Mouse (Mus musculus): ENCODE results near the gene Gm20388. TPM values are rescaled to one million over a fixed set of nuclear protein-coding genes. Genes with fewer than 3 reads are reported as not detected.

The Gm20388 gene
- total RNA-seq, 1 experiment from 2014 or later, result 1.8 TPM

DNA sequence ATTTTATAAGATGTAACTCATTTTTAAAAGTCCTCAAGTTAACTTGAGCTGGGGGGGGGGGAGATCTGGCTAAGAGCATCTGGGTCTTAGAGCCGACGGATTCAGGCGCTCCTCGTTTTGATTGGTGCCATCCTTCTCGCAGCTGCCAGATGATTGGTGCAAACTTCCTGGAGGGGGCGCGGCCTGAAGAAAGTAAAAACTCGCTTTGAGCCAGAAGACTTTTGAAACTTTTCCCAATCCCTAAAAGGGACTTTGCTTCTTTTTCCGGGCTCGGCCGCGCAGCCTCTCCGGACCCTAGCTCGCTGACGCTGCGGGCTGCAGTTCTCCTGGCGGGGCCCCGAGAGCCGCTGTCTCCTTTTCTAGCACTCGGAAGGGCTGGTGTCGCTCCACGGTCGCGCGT is 1205.3 kb downstream of the Gm20388 start, which contains the start of gene Foxc2:
Gene Foxc2 (plus strand): TSS at position 224 of the 400 bp plus-strand sequence.

DNA sequence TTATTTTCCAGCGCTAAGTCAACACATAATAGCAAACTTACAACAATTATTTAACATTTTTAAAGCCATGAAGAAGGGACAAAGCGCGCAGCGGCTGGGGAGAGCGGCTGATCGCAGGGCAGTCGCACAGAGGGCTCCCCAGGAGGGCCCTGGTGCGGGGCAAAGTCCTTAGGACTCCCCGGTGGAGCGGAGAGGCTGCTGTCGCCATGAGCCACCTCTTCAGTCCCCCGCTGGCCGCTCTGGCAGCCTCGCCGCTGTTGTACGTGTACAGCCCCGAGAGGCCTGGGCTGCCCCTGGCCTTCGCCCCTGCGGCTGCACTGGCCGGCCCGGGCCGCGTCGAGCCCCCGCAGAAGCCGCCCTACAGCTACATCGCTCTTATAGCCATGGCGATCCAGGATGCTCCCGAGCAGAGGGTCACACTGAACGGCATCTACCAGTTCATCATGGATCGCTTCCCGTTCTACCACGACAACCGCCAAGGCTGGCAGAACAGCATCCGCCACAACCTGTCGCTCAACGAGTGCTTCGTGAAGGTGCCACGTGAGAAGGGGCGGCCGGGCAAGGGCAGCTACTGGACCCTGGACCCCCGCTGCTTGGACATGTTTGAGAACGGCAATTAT is 1217.2 kb downstream of the Gm20388 start, which contains the start of gene Foxl1:
Gene Foxl1 (plus strand): TSS at position 185 of the 620 bp plus-strand sequence.

GRCm38 (mm10) chr8:121544276-121544785 is 1633.7 kb downstream of the Gm20388 start, which contains the start of gene 1700018B08Rik:
1700018B08Rik (minus strand) TSS chr8:121544320.

DNA sequence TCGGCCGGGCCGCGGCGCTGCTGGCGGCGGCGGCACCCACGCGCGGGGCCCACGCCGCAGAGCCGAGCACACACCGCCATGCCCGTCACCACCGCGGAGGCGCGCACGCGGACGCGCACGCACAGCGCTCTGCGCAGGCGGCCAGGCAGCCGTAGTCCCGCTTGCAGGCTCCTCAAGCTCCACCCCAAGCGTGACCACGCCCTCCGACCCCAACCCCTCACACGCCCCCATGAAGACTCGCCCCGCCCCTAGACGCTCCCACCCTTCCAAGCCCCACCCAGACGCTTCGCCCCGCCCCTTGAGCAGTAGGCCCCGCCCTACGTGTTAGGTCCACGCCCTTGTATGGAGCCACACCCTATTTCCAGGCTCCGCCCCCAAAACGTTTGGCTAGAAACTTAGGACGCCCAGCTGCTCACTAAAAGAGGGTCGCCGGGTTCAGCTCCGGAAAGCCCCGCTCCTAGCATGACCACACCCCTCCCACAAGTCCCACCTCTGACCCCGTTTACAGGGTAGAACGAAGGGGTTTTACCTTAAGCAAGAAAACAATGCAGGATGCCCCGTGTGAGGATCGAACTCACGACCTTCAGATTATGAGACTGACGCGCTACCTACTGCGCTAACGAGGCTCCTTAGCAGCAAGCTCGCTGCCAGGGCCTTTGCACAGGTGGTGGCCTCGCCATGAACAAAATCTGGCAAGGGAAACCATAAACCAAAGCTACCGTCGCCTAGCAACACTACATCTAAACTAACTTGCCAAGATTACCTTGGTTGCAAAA is 1668.2 kb downstream of the Gm20388 start, which contains the start of gene Fbxo31:
Gene Fbxo31 (minus strand): TSS at position 131 of the 776 bp plus-strand sequence.

DNA sequence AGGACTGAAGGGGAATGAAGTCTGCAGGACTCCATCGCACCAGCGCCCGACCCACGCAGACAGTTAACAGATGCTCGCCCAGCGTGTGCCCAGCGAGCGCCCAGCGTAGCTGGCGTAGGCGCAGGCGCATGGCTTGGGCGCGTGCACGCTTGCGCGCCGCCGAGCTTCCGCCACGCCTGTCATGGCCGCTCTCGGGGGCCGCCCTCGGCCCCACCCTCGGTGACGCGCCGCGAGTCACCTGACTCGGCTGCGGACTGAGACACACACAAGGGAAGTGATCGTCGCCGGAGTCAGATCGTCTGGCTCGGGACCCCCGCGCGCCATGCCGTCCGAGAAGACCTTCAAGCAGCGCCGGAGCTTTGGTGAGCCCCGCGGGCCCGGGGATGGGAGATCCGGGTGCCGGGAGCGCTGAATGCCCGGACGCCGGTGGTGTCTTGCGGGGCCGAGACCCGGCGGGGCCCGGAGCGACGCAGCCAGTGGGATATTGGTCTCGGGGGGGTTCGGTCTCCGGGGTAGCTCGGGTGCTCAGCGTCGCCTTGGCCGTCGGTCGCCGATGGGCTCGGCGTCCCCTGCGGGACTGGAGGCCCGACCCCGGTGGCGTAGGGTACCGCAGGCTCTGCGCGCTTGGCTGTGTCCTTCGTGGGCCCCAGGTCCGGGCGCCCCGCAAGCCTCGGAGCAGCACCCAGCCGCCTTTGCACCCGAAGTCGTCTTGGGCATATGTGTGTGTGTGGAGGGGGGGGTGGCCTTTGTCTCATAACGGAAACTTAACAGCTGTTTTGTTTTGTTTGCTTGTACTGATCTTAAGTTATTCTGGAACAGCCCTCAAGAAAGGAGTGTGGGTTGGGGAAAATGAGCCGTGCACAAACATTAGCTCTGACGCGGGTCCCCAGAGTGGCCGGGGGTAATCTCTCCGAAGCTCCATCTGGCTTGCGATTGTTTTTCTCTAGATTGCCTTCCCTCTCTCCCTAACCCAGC is 1679.8 kb downstream of the Gm20388 start, which contains the start of gene Map1lc3b:
Gene Map1lc3b (plus strand): TSS at position 159 of the 975 bp plus-strand sequence.

GRCm38 (mm10) chr8:121652774-121653323 is 1742.2 kb downstream of the Gm20388 start, which contains the start of gene Zcchc14:
Zcchc14 (minus strand) TSS chr8:121652901.

DNA sequence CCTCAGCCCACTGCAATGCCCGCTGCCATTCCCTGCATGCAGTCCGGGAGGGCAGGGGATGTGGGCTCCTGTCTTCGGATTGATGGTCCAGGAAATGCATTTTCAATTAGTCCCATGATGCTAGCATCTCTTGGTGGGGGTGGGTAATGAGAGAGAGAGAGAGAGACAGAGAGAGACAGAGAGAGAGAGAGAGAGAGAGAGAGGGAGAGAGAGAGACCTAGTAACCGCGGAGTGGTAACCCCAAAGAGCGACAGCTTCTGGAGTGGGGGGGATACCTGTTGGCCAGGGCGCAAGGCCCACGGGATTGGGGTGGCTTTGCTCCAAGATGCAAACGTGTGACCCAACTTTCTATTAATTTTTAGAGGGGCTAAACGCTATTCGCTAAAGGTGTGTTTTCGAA is 1818.7 kb downstream of the Gm20388 start, which contains the start of gene Jph3:
Gene Jph3 (plus strand): TSS at position 301 of the 400 bp plus-strand sequence.

GRCm38 (mm10) chr8:121829048-121829776 is 1918.6 kb downstream of the Gm20388 start, which contains the start of gene Klhdc4:
Klhdc4 (minus strand) TSS chr8:121829569.

GRCm38 (mm10) chr8:121907587-121908248 is 1997.1 kb downstream of the Gm20388 start, which contains the start of gene Slc7a5:
Slc7a5 (minus strand) TSS chr8:121907694.

GRCm38 (mm10) chr8:121944831-121945230 is 2034.2 kb downstream of the Gm20388 start, which contains the start of gene Car5a:
Car5a (minus strand) TSS chr8:121944904.

DNA sequence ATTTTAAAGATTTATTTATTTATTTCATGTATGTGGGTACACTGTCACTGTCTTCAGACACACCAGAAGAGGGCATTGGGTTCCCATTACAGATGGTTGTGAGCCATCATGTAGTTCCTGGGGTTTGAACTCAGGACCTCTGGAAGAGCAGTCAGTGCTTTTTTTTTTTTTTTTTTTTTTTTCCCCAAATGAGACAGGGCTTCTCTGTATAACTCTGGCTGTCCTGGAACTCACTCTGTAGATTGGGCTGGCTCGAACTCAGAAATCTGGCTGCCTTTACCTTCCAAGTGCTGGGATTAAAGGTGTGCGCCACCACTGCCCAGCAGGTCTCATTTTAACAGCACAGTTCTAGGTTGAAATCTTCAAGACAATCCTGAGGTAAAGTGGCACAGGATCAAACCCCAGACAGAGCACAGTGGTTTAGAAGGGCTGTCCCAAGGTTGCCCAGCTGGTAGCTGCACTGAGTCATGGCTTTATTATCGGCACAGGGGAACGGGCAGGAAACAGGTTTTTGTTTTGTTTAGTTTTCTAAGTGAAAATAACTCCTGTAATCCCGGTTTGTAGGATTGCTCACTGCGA is 2038.7 kb downstream of the Gm20388 start, which contains the start of gene Banp:
Gene Banp (plus strand): TSS at position 529 of the 579 bp plus-strand sequence.

DNA sequence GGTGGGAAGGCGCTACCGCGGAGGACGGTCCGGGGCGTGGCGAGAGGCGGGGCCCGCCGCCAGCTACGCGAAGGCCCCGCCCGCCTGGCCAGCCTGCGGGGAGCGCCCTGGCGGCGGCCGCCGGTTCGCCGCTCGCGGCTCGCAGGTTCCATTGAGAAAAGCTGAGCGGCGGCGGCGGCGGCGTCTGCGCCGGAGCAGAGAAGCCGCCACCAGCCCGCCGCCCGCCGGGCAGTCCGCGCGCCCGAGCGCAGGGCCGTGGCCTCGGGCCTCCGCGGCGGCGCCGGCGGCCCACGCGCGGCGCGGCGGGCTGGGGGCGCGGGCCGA is 2371.4 kb downstream of the Gm20388 start, which contains the start of gene Zfpm1:
Gene Zfpm1 (plus strand): TSS at position 107 of the 324 bp plus-strand sequence.

GRCm38 (mm10) chr8:122360696-122361416 is 2450.2 kb downstream of the Gm20388 start, which contains the start of gene Trhr2:
Trhr2 (minus strand) TSS chr8:122360746.

DNA sequence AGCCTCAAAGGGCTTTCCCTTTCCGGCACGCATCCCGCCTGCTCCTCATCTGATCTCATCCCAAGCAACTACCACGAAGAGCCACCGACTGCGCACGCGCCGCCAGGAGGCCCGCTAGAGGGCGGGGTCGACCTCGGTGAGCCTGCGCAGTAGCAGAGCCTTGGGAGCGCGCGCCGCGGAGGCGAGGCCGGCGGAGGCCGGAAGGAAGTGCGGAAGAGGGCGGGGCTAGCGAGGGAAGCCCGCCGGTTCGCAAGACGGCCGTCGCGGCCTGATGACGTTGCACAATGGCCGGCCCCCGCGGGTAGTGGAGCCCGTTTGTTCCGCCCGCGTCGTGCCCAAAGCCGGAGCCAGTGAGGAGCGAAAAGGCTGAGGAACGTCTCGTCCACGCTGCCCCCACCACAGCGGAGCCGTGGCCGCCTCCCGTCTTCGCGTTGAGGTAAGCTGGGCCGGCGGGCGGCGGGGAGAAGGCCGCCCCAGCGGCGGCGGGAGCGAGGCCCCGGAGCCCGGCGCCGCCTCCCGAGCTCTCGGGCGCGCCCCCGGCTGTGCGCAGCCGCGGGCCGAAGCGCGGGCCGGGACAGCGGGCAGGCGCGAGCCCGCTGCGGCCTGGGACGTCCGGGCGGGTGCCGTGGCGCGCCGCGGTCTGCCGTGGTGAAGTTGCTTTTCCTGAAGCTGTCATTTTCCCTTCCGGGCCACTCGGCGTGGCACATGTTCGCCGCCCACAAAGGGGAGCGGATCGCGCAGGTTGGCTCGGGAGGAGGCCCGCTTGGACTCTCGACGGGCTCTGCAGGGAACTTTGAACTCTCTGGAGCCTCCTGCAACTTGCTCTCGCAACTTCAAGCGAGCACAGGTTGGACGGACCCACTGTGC is 2466.0 kb downstream of the Gm20388 start, which contains the start of gene Zc3h18:
Gene Zc3h18 (plus strand): TSS at position 245 of the 867 bp plus-strand sequence.

GRCm38 (mm10) chr8:122421376-122422070 is 2510.9 kb downstream of the Gm20388 start, which contains the start of gene Il17c:
Il17c (plus strand) TSS chr8:122422020.

DNA sequence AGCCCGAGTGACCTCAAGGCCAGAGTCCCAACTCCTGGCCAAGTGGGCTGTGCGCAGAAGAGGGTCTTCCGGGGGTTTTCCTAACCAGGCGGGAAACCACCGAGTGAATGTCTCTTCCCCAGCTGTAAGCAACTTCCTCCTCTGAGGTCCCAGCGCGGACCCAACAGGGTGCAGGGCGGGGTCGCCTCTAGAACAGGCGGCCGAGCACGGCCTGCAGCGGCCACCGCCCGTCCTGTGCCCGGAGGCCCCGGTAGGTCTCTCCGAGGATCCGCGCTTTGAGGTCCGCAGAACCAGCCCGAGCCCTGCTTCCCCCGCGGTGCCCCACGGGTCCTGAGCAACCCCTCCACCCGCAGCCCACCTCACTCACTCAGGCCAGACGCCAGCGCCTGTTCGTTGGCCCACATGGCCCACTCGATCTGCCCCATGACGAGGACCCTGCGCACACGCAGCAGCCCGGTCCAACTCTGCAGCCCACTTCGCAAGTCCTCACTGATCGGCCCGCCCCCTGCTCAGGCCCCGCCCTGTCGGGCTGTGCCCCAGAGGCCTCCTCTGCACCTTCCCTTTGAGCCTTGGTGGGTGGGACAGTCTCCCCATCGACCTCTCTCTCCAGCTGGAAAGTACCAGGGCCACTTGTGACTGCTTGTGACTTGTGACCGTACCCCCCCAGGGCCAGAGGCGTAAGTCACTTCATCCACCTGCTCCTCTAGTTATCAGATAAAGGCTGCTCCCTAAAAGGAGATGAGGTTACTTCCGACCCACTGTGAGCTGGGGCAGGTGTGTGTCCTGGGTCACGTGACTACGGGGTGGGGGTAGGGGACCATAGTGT is 2522.0 kb downstream of the Gm20388 start, which contains the start of gene Cyba:
Gene Cyba (minus strand): TSS at position 488 of the 826 bp plus-strand sequence.

Measured in CD4-positive naive resting alpha-beta T cell, adult 76 days (primary cell).